Mouse (Mus musculus) lung, postnatal 0 days (tissue): ENCODE data around the gene Eif2ak3. TPM values are rescaled to one million over a fixed set of nuclear protein-coding genes. Genes with fewer than 3 reads are reported as not detected.
"Not testable (repeated sequence)": the region's sequence is repeated elsewhere in the genome, so short reads cannot be mapped to it uniquely, and the experiment has no call there.

ENCODE experiments used
- ATAC-seq: fragments of 200-750 bp; cut with Nextera tagmentation; 2 replicates; pipeline ENCODE4 v1.8.0; 2017; ENCODE audit warnings: moderate library complexity
- DNase-seq: peaks from one replicate; pipeline ENCODE4 v3.0.0-alpha.2; 2016; ENCODE audit warnings: low spot score
- H3K27ac ChIP-seq: fragments of 300-500 bp; sonication (generic); 2 replicates; pipeline ENCODE4 v1.5.1; 2014; ENCODE audit warnings: antibody characterized with exemption, mild to moderate bottlenecking, low read length, mixed read lengths
- H3K27me3 ChIP-seq: fragments of 300-500 bp; sonication (generic); replicated peaks from 2 replicates; pipeline ENCODE4 v1.6.1; 2014; ENCODE audit warnings: low read length, mixed read lengths; ENCODE audit not compliant: insufficient read depth
- H3K36me3 ChIP-seq: fragments of 300-500 bp; sonication (generic); 2 replicates; pipeline ENCODE4 v1.6.1; 2014; ENCODE audit warnings: low read length, mixed read lengths; ENCODE audit not compliant: insufficient read depth
- H3K4me1 ChIP-seq: fragments of 300-500 bp; sonication (generic); 2 replicates; pipeline ENCODE4 v1.6.1; 2014; ENCODE audit warnings: antibody characterized with exemption, low read depth, low read length, mixed read lengths; ENCODE audit not compliant: insufficient read depth
- H3K4me2 ChIP-seq: fragments of 300-500 bp; sonication (generic); replicated peaks from 2 replicates; pipeline ENCODE4 v1.6.1; 2014; ENCODE audit warnings: low read depth, mild to moderate bottlenecking, low read length, moderate library complexity, mixed read lengths
- H3K4me3 ChIP-seq: fragments of 300-500 bp; sonication (generic); 2 replicates; pipeline ENCODE4 v1.5.1; 2014; ENCODE audit warnings: low read depth, low read length
- H3K9ac ChIP-seq: fragments of 300-500 bp; sonication (generic); replicated peaks from 2 replicates; pipeline ENCODE4 v1.6.1; 2014; ENCODE audit warnings: low read depth, mild to moderate bottlenecking
- H3K9me3 ChIP-seq: fragments of 300-500 bp; sonication (generic); 2 replicates; pipeline ENCODE4 v1.6.1; 2016; ENCODE audit warnings: low read length, mixed read lengths
- CTCF ChIP-seq: IDR thresholded peaks from 2 replicates; pipeline ENCODE4 v1.5.1; 2016; ENCODE audit warnings: antibody characterized with exemption, mild to moderate bottlenecking
- EP300 ChIP-seq: IDR thresholded peaks from 2 replicates; pipeline ENCODE4 v1.6.1; 2016; ENCODE audit warnings: antibody characterized with exemption, mild to moderate bottlenecking, control low read depth
- WGBS: fragments of 180-500 bp; shearing (Covaris S2); extraction: QIAGEN DNeasy Blood & Tissue Kit; methylation state at CpG from one replicate; pipeline ENCODE4 v1.1.7; 2014; 5-methylcytosine and 5-hydroxymethylcytosine counted together
- polyA plus RNA-seq: library from polyadenylated mRNA; unstranded; fragments of >200 nt; fragmentation: Nextera tagmentation; extraction: Ambion mirVana; gene quantifications from 2 replicates; pipeline ENCODE4 v1.2.1, GENCODE M21; 2015

Eif2ak3 gene
- polyA plus RNA-seq, 1 experiment from 2014 or later: 8.6 TPM

GRCm38 (mm10) chr6:70815471-70815870 is 28.8 kb upstream of the Eif2ak3 start:
- Histone ChIP-seq H3K9ac (no peak overlapping the region), H3K27ac (no peak overlapping the region), H3K4me1 (peaks cover 5% of the 10 kb centered on the region; the same call in 1 of the 2 replicates), H3K27me3 (no peaks in the 10 kb centered on the region), H3K4me2 (no peak overlapping the region), H3K9me3 (no peaks in the 10 kb centered on the region), H3K4me3 (no peak overlapping the region), H3K36me3 (no peaks in the 10 kb centered on the region)
- TF ChIP-seq EP300 (no peak), CTCF (no peak)
- 81% methylated on average over 8 of the region's 8 CpGs for WGBS
- no peak for DNase-seq
- no peak for ATAC-seq

GRCm38 (mm10) chr6:70821566-70821965 is 22.7 kb upstream of the Eif2ak3 start:
- TF ChIP-seq CTCF (no peak), EP300 (no peak)
- 65% methylated on average over 2 of the region's 2 CpGs for WGBS
- Histone ChIP-seq H3K4me2 (no peak overlapping the region), H3K4me1 (no peaks in the 10 kb centered on the region), H3K9ac (no peak overlapping the region), H3K27me3 (no peaks in the 10 kb centered on the region), H3K36me3 (no peaks in the 10 kb centered on the region), H3K4me3 (no peak overlapping the region), H3K27ac (no peak overlapping the region), H3K9me3 (no peaks in the 10 kb centered on the region)
- ATAC-seq (no peak), DNase-seq (no peak)

- ATAC-seq (no peak), DNase-seq (no peak)
- H3K4me3 ChIP-seq: no peak overlapping the region
- no peaks in the 10 kb centered on the region for H3K27me3 ChIP-seq
- no peak overlapping the region for H3K4me2 ChIP-seq
- H3K9ac ChIP-seq: no peak overlapping the region
- WGBS: 50% methylated on average over 5 of the region's 5 CpGs
- H3K27ac ChIP-seq: no peak overlapping the region
- TF ChIP-seq EP300 (no peak), CTCF (no peak)
- no peaks in the 10 kb centered on the region for H3K9me3 ChIP-seq
- no peaks in the 10 kb centered on the region for H3K4me1 ChIP-seq
- H3K36me3 ChIP-seq: no peaks in the 10 kb centered on the region
These were observed 21.9 kb upstream of the Eif2ak3 start for GRCm38 (mm10) chr6:70822386-70822910.

- not testable (repeated sequence) for H3K9ac ChIP-seq, H3K4me2 ChIP-seq, H3K27ac ChIP-seq, H3K4me1 ChIP-seq, ATAC-seq, H3K4me3 ChIP-seq, H3K9me3 ChIP-seq, H3K27me3 ChIP-seq, H3K36me3 ChIP-seq, DNase-seq
- WGBS: 69% methylated on average over 4 of the region's 4 CpGs
These were observed 21.0 kb upstream of the Eif2ak3 start for GRCm38 (mm10) chr6:70823277-70823676.

DNA sequence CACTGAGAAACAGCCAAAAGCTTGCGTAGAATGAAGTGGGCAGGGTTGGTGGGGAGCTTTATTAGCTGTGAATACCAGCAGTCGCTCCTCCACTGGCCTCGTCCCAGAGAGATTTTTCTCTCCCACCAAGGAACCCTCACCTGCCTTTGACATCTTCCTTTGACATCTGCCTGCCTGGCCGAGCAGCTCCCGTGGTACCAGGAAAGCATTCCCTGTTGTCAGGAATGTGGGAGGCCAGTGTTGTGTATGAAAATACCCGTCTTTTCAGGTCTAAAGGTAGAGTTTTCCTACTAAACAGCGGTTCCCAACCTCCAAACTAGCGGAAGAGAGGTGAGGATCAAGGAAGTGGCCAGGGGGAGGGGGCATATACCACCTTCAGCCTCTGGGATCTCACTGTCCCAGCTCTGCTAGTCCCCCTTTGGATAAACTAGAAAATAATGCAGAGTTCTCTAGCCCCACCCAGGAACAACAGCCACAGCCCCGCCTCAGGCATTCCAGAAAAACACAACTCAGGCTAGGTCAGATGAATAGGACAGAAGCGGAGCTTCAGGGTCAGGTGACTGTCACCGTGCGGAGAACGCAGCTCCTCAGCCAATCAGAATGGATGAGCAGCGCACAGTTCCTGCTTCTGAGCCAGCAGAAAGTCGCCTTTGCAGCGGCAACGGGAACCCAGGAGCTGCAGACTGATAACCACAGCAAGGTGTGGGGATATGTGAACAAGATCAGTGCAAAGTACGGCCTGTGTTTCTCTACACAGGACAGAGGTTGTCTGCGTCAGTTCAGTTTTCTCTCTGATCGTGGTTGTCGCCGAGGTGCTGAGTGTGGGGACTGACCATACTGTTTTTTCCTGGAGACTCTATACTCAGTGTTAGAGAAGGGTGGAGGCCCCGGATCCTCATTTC is 20.0 kb upstream of the Eif2ak3 start:
- H3K9ac ChIP-seq: no peak overlapping the region
- no peaks in the 10 kb centered on the region for H3K27me3 ChIP-seq
- 7% methylated on average over 23 of the region's 23 CpGs for WGBS
- TF ChIP-seq CTCF: no peak
- no peak for TF ChIP-seq EP300
- no peaks in the 10 kb centered on the region for H3K36me3 ChIP-seq
- no peaks in the 10 kb centered on the region for H3K9me3 ChIP-seq
- peak overlapping the region; percentile 33 for H3K4me3 ChIP-seq
- no peak overlapping the region for H3K27ac ChIP-seq
- DNase-seq (peak; percentile 72), ATAC-seq (peak; percentile 96)
- peak overlapping the region; percentile 68 for H3K4me2 ChIP-seq
- no peaks in the 10 kb centered on the region for H3K4me1 ChIP-seq

DNA sequence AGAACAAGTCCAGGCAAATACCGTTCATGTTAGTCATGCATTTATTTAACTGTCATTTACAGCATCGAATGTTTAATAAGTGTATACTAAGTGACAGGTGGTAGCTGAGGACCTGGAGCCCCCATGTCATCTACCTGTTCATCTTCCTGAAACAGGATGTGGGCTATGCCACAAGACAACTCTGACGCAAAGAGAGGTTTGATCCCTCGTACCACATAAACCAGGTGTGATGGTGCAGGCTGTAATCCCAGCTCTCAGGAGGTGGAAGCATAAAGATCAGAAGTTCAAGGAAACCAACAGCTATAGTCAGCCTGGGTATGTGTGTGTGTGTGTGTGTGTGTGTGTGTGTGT is 19.4 kb upstream of the Eif2ak3 start:
- no peak overlapping the region for H3K9ac ChIP-seq
- H3K4me1 ChIP-seq: no peaks in the 10 kb centered on the region
- H3K36me3 ChIP-seq: no peaks in the 10 kb centered on the region
- peak overlapping the region; percentile 68 for H3K4me2 ChIP-seq
- peak overlapping the region; percentile 33 for H3K4me3 ChIP-seq
- H3K9me3 ChIP-seq: no peaks in the 10 kb centered on the region
- no peak for TF ChIP-seq CTCF
- TF ChIP-seq EP300: no peak
- WGBS: 36% methylated on average over 4 of the region's 4 CpGs
- no peaks in the 10 kb centered on the region for H3K27me3 ChIP-seq
- H3K27ac ChIP-seq: no peak overlapping the region
- ATAC-seq (no peak), DNase-seq (no peak)
